Mouse (Mus musculus) layer of hippocampus, adult 9-11 months (tissue): ENCODE data around the gene Ppp1r11.

Experiments used
- DNase-seq: peaks from one replicate; pipeline ENCODE4 v3.0.0; 2022

Gene Ppp1r11

DNA sequence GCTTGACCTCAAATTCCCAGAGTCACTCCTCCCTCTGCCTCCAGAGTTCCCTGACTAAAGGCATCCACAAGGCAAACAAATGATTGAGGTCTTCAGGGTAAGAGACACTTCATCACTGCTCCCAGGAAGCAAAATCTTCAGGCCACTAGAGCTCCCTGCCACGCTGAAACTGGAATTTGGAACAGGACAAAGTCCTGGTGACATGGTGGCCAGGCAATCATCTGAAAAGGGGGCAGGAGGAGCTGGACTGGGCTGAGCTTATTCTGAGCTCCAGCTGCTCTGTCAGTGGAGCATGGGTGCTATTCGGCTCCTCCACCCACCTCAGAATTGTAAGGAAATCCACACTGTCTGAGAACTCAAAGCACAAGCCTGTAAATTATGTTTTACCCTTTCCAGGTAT, 39.5 kb downstream of the Ppp1r11 start:
- no peak for DNase-seq

GRCm38 (mm10) chr17:36909802-36910201, 41.7 kb downstream of the Ppp1r11 start:
- DNase-seq = no peak

DNA sequence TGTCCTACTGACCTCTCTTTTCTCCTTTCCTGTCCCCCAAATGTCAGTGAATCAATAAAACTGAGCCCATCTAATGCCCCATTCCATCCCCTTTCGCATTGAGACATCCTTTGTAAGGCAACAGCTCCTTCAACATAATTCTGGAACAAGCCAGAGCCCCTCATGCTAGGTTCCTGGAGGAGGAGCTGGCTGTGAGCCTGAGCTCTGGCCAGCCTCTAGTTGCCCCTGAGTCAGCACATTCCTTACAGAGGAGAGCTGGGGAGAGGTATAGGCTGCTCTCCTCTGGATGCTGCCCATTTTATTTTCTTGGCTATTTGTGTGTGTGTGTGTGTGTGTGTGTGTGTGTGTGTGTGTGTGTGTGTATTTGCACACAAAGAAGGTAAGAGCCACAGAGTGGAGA, 43.3 kb downstream of the Ppp1r11 start:
- DNase-seq = no peak

- no peak for DNase-seq
Observed at GRCm38 (mm10) chr17:36903651-36904050, 47.9 kb downstream of the Ppp1r11 start.

GRCm38 (mm10) chr17:36900691-36901090, 50.9 kb downstream of the Ppp1r11 start:
- no peak for DNase-seq

- DNase-seq = peak; percentile 82
Observed at GRCm38 (mm10) chr17:36900001-36900400, 51.5 kb downstream of the Ppp1r11 start.

GRCm38 (mm10) chr17:36899376-36899775, 52.2 kb downstream of the Ppp1r11 start:
- DNase-seq = no peak
